Mouse (Mus musculus) embryonic facial prominence, embryonic 12.5 days (tissue): ENCODE data around the gene Stpg3. TPM values are rescaled to one million over a fixed set of nuclear protein-coding genes. Genes with fewer than 3 reads are reported as not detected.

Source experiments
- ATAC-seq: fragments of 200-750 bp; cut with Nextera tagmentation; 2 replicates; pipeline ENCODE4 v1.8.0; 2017; ENCODE audit not compliant: insufficient number of reproducible peaks, insufficient read depth, low FRiP score, low TSS enrichment
- H3K27ac ChIP-seq: fragments of 300-500 bp; sonication (generic); 2 replicates; pipeline ENCODE4 v1.5.1; 2016; ENCODE audit warnings: mild to moderate bottlenecking
- H3K27me3 ChIP-seq: fragments of 300-500 bp; sonication (generic); 2 replicates; pipeline ENCODE4 v1.6.1; 2016; ENCODE audit warnings: mild to moderate bottlenecking, moderate library complexity
- H3K36me3 ChIP-seq: fragments of 300-500 bp; sonication (generic); 2 replicates; pipeline ENCODE4 v1.6.1; 2016; ENCODE audit warnings: mild to moderate bottlenecking
- H3K4me1 ChIP-seq: fragments of 300-500 bp; sonication (generic); 2 replicates; pipeline ENCODE4 v1.6.1; 2016
- H3K4me2 ChIP-seq: fragments of 300-500 bp; sonication (generic); replicated peaks from 2 replicates; pipeline ENCODE4 v1.6.1; 2016; ENCODE audit warnings: mild to moderate bottlenecking, moderate library complexity
- H3K4me3 ChIP-seq: fragments of 300-500 bp; sonication (generic); 2 replicates; pipeline ENCODE4 v1.5.1; 2016; ENCODE audit warnings: mild to moderate bottlenecking
- H3K9ac ChIP-seq: fragments of 300-500 bp; sonication (generic); 2 replicates; pipeline ENCODE4 v1.6.1; 2016; ENCODE audit warnings: mild to moderate bottlenecking, moderate library complexity
- H3K9me3 ChIP-seq: fragments of 300-500 bp; sonication (generic); 2 replicates; pipeline ENCODE4 v1.6.1; 2016; ENCODE audit warnings: mild to moderate bottlenecking, moderate library complexity
- WGBS: fragments of 180-500 bp; shearing (Covaris S2); methylation state at CpG from one replicate; pipeline ENCODE4 v1.1.7; 2016; 5-methylcytosine and 5-hydroxymethylcytosine counted together
- polyA plus RNA-seq: library from polyadenylated mRNA; unstranded; fragments of >200 nt; fragmentation: Nextera tagmentation; extraction: Ambion mirVana; gene quantifications from 2 replicates; pipeline ENCODE4 v1.2.1, GENCODE M21; 2016

Stpg3 gene
- polyA plus RNA-seq, 1 experiment from 2014 or later: not detected

- Histone ChIP-seq H3K4me2 (no peak overlapping the region), H3K4me3 (no peak overlapping the region), H3K27me3 (peaks cover 28% of the 10 kb centered on the region; the same call in 1 of the 2 replicates), H3K36me3 (no peaks in the 10 kb centered on the region), H3K9ac (no peak overlapping the region), H3K9me3 (no peaks in the 10 kb centered on the region), H3K4me1 (no peaks in the 10 kb centered on the region), H3K27ac (no peak overlapping the region)
- no peak for ATAC-seq
- WGBS: 69% methylated on average over 5 of the region's 5 CpGs
Observed at GRCm38 (mm10) chr2:25234551-25235220, 20.2 kb upstream of the Stpg3 start.

- Histone ChIP-seq H3K9ac (no peak within 1 kb of the TSS), H3K27me3 (peaks cover 28% of the 10 kb centered on the region; the same call in 1 of the 2 replicates), H3K9me3 (no peaks in the 10 kb centered on the region), H3K4me2 (no peak within 1 kb of the TSS), H3K36me3 (no peaks in the 10 kb centered on the region), H3K27ac (no peak within 1 kb of the TSS), H3K4me3 (no peak within 1 kb of the TSS), H3K4me1 (no peaks in the 10 kb centered on the region)
- WGBS: 80% methylated on average over 3 of the region's 3 CpGs
- ATAC-seq: no peak
Observed at GRCm38 (mm10) chr2:25234050-25234449, 19.6 kb upstream of the Stpg3 start, which contains the start of gene Slc34a3. Gene Slc34a3 (minus strand): TSS chr2:25234364.

- Histone ChIP-seq H3K27ac (no peak overlapping the region), H3K4me2 (no peak overlapping the region), H3K9me3 (no peaks in the 10 kb centered on the region), H3K36me3 (no peaks in the 10 kb centered on the region), H3K4me3 (no peak overlapping the region), H3K27me3 (peaks cover 28% of the 10 kb centered on the region; the same call in 1 of the 2 replicates), H3K9ac (no peak overlapping the region), H3K4me1 (no peaks in the 10 kb centered on the region)
- WGBS: 73% methylated on average over 4 of the region's 4 CpGs
- no peak for ATAC-seq
Observed at GRCm38 (mm10) chr2:25233421-25233820, 19.0 kb upstream of the Stpg3 start.

GRCm38 (mm10) chr2:25231038-25231437 is 16.6 kb upstream of the Stpg3 start:
- no peaks in the 10 kb centered on the region for H3K4me1 ChIP-seq
- no peak for ATAC-seq
- no peaks in the 10 kb centered on the region for H3K9me3 ChIP-seq
- H3K27me3 ChIP-seq: peaks cover 21% of the 10 kb centered on the region; the same call in 1 of the 2 replicates
- no peaks in the 10 kb centered on the region for H3K36me3 ChIP-seq
- no peak overlapping the region for H3K27ac ChIP-seq
- WGBS: 44% methylated on average over 12 of the region's 12 CpGs
- no peak overlapping the region for H3K4me2 ChIP-seq
- H3K9ac ChIP-seq: no peak overlapping the region
- no peak overlapping the region for H3K4me3 ChIP-seq

- 89% methylated on average over 7 of the region's 7 CpGs for WGBS
- H3K36me3 ChIP-seq: no peaks in the 10 kb centered on the region
- ATAC-seq: no peak
- H3K27me3 ChIP-seq: peaks cover 17% of the 10 kb centered on the region; the same call in 1 of the 2 replicates
- H3K27ac ChIP-seq: no peak overlapping the region
- no peak overlapping the region for H3K4me2 ChIP-seq
- no peak overlapping the region for H3K4me3 ChIP-seq
- H3K9me3 ChIP-seq: no peaks in the 10 kb centered on the region
- no peak overlapping the region for H3K9ac ChIP-seq
- H3K4me1 ChIP-seq: 0 out of 2 replicates have a peak, but pooled peaks cover 2% of the 10 kb centered on the region
Observed at GRCm38 (mm10) chr2:25230581-25230980, 16.1 kb upstream of the Stpg3 start.

- Histone ChIP-seq H3K4me1 (0 out of 2 replicates have a peak, but pooled peaks cover 4% of the 10 kb centered on the region), H3K27me3 (peaks cover 13% of the 10 kb centered on the region; the same call in 1 of the 2 replicates), H3K9me3 (no peaks in the 10 kb centered on the region), H3K4me2 (no peak overlapping the region), H3K36me3 (no peaks in the 10 kb centered on the region), H3K27ac (no peak overlapping the region), H3K9ac (no peak overlapping the region), H3K4me3 (no peak overlapping the region)
- WGBS: 76% methylated on average over 5 of the region's 5 CpGs
- ATAC-seq: no peak
Observed at GRCm38 (mm10) chr2:25229582-25229981, 15.1 kb upstream of the Stpg3 start.

GRCm38 (mm10) chr2:25228995-25229530 is 14.6 kb upstream of the Stpg3 start:
- no peak overlapping the region; the same call in 1 of the 2 replicates for H3K4me2 ChIP-seq
- no peak for ATAC-seq
- 69% methylated on average over 6 of the region's 6 CpGs for WGBS
- H3K9me3 ChIP-seq: no peaks in the 10 kb centered on the region
- H3K4me1 ChIP-seq: 0 out of 2 replicates have a peak, but pooled peaks cover 4% of the 10 kb centered on the region
- H3K9ac ChIP-seq: no peak overlapping the region
- H3K27me3 ChIP-seq: peaks cover 13% of the 10 kb centered on the region; the same call in 1 of the 2 replicates
- no peak overlapping the region for H3K27ac ChIP-seq
- H3K36me3 ChIP-seq: no peaks in the 10 kb centered on the region
- no peak overlapping the region for H3K4me3 ChIP-seq

- under 1% methylated on average over 7 of the region's 7 CpGs for WGBS
- H3K4me3 ChIP-seq: peak overlapping the region; percentile 2; the same call in 1 of the 2 replicates
- peaks cover 7% of the 10 kb centered on the region for H3K4me1 ChIP-seq
- peaks cover 13% of the 10 kb centered on the region; the same call in 1 of the 2 replicates for H3K27me3 ChIP-seq
- H3K9me3 ChIP-seq: no peaks in the 10 kb centered on the region
- H3K36me3 ChIP-seq: no peaks in the 10 kb centered on the region
- no peak overlapping the region for H3K9ac ChIP-seq
- H3K27ac ChIP-seq: no peak overlapping the region
- H3K4me2 ChIP-seq: peak overlapping the region; percentile 30
- no peak for ATAC-seq
Observed at GRCm38 (mm10) chr2:25228431-25228889, 14.0 kb upstream of the Stpg3 start.

GRCm38 (mm10) chr2:25227406-25227805 is 13.0 kb upstream of the Stpg3 start:
- Histone ChIP-seq H3K4me1 (peaks cover 11% of the 10 kb centered on the region), H3K27ac (no peak overlapping the region), H3K36me3 (no peaks in the 10 kb centered on the region), H3K9ac (no peak overlapping the region), H3K27me3 (peaks cover 12% of the 10 kb centered on the region; the same call in 1 of the 2 replicates), H3K4me3 (no peak overlapping the region), H3K9me3 (no peaks in the 10 kb centered on the region), H3K4me2 (no peak overlapping the region)
- ATAC-seq: no peak
- 91% methylated on average over 4 of the region's 4 CpGs for WGBS

- Histone ChIP-seq H3K4me3 (no peak overlapping the region), H3K4me1 (peaks cover 11% of the 10 kb centered on the region), H3K9me3 (no peaks in the 10 kb centered on the region), H3K4me2 (no peak overlapping the region), H3K27ac (no peak overlapping the region), H3K36me3 (peaks cover 2% of the 10 kb centered on the region; the same call in 1 of the 2 replicates), H3K9ac (no peak overlapping the region), H3K27me3 (peaks cover 8% of the 10 kb centered on the region; the same call in 1 of the 2 replicates)
- WGBS: 74% methylated on average over 5 of the region's 5 CpGs
- no peak for ATAC-seq
Observed at GRCm38 (mm10) chr2:25226864-25227263, 12.4 kb upstream of the Stpg3 start.

GRCm38 (mm10) chr2:25225811-25226379 is 11.5 kb upstream of the Stpg3 start:
- 78% methylated on average over 8 of the region's 8 CpGs for WGBS
- Histone ChIP-seq H3K4me3 (no peak overlapping the region), H3K27ac (peak overlapping the region; percentile 96), H3K9me3 (no peaks in the 10 kb centered on the region), H3K9ac (no peak overlapping the region), H3K36me3 (peaks cover 10% of the 10 kb centered on the region; the same call in 1 of the 2 replicates), H3K4me2 (peak overlapping the region; percentile 45), H3K4me1 (peaks cover 11% of the 10 kb centered on the region), H3K27me3 (no peaks in the 10 kb centered on the region; the same call in 1 of the 2 replicates)
- ATAC-seq: no peak
